Mouse (Mus musculus): ENCODE data around the gene Cchcr1. TPM values are rescaled to one million over a fixed set of nuclear protein-coding genes. Genes with fewer than 3 reads are reported as not detected.

Cchcr1 gene
- polyA plus RNA-seq, 1 experiment: 19.3 TPM

- DNase-seq: no peak
- 95% methylated on average over 2 of the region's 2 CpGs for WGBS
Observed at GRCm38 (mm10) chr17:35488041-35488440, 28.9 kb upstream of the Cchcr1 start.

GRCm38 (mm10) chr17:35490320-35490719 lies 26.6 kb upstream of the Cchcr1 start:
- DNase-seq: no peak
- TF ChIP-seq POLR2A (IDR thresholded peaks at IDR 0.05; ENCODE audit: control insufficient read depth, extremely low read depth, insufficient read depth, low read length, poor library complexity) (no peak), CTCF (IDR thresholded peaks at IDR 0.05; ENCODE audit: borderline replicate concordance, control insufficient read depth, extremely low read depth, insufficient read depth, low read length, poor library complexity) (no peak)
- H3K36me3 ChIP-seq (ENCODE audit: control insufficient read depth, insufficient read depth, low read length): no peaks in the 10 kb centered on the region
- no peaks in the 10 kb centered on the region; the same call in 1 of the 2 replicates for H3K27me3 ChIP-seq (ENCODE audit: control insufficient read depth, insufficient read depth, low read length)
- H3K4me3 ChIP-seq (ENCODE audit: control insufficient read depth, insufficient read depth, low read length): no peak overlapping the region
- no peaks in the 10 kb centered on the region for H3K4me1 ChIP-seq (replicated peaks; ENCODE audit: control insufficient read depth, insufficient read depth, low read length)
- no peak overlapping the region for H3K27ac ChIP-seq (ENCODE audit: control insufficient read depth, insufficient read depth, low read length)
- WGBS: 68% methylated on average over 5 of the region's 5 CpGs

More at GRCm38 (mm10) chr17:35488041-35488440, 28.9 kb upstream of the Cchcr1 start:
- no peaks in the 10 kb centered on the region for H3K4me1 ChIP-seq (replicated peaks; ENCODE audit: control insufficient read depth, insufficient read depth, low read length)
- H3K36me3 ChIP-seq (ENCODE audit: control insufficient read depth, insufficient read depth, low read length): no peaks in the 10 kb centered on the region
- no peak overlapping the region for H3K4me3 ChIP-seq (ENCODE audit: control insufficient read depth, insufficient read depth, low read length)
- TF ChIP-seq POLR2A (IDR thresholded peaks at IDR 0.05; ENCODE audit: control insufficient read depth, extremely low read depth, insufficient read depth, low read length, poor library complexity) (no peak), CTCF (IDR thresholded peaks at IDR 0.05; ENCODE audit: borderline replicate concordance, control insufficient read depth, extremely low read depth, insufficient read depth, low read length, poor library complexity) (no peak)
- H3K27ac ChIP-seq (ENCODE audit: control insufficient read depth, insufficient read depth, low read length): no peak overlapping the region
- H3K27me3 ChIP-seq (ENCODE audit: control insufficient read depth, insufficient read depth, low read length): no peaks in the 10 kb centered on the region; the same call in 1 of the 2 replicates

- no peak for DNase-seq
- Histone ChIP-seq H3K27ac (ENCODE audit: control insufficient read depth, insufficient read depth, low read length) (no peak overlapping the region), H3K36me3 (ENCODE audit: control insufficient read depth, insufficient read depth, low read length) (no peaks in the 10 kb centered on the region), H3K4me1 (replicated peaks; ENCODE audit: control insufficient read depth, insufficient read depth, low read length) (no peaks in the 10 kb centered on the region), H3K4me3 (ENCODE audit: control insufficient read depth, insufficient read depth, low read length) (no peak overlapping the region), H3K27me3 (ENCODE audit: control insufficient read depth, insufficient read depth, low read length) (no peaks in the 10 kb centered on the region; the same call in 1 of the 2 replicates)
- TF ChIP-seq POLR2A (IDR thresholded peaks at IDR 0.05; ENCODE audit: control insufficient read depth, extremely low read depth, insufficient read depth, low read length, poor library complexity) (no peak), CTCF (IDR thresholded peaks at IDR 0.05; ENCODE audit: borderline replicate concordance, control insufficient read depth, extremely low read depth, insufficient read depth, low read length, poor library complexity) (no peak)
- WGBS: 94% methylated on average over 7 of the region's 7 CpGs
Observed at GRCm38 (mm10) chr17:35497124-35497523, 19.8 kb upstream of the Cchcr1 start.

- no peak for DNase-seq
- Histone ChIP-seq H3K36me3 (ENCODE audit: control insufficient read depth, insufficient read depth, low read length) (no peaks in the 10 kb centered on the region), H3K4me1 (replicated peaks; ENCODE audit: control insufficient read depth, insufficient read depth, low read length) (no peaks in the 10 kb centered on the region), H3K27me3 (ENCODE audit: control insufficient read depth, insufficient read depth, low read length) (peaks cover 4% of the 10 kb centered on the region), H3K4me3 (ENCODE audit: control insufficient read depth, insufficient read depth, low read length) (no peak overlapping the region), H3K27ac (ENCODE audit: control insufficient read depth, insufficient read depth, low read length) (no peak overlapping the region)
- WGBS: 24% methylated on average over 6 of the region's 6 CpGs
- no peak for TF ChIP-seq CTCF (IDR thresholded peaks at IDR 0.05; ENCODE audit: borderline replicate concordance, control insufficient read depth, extremely low read depth, insufficient read depth, low read length, poor library complexity)
- no peak for TF ChIP-seq POLR2A (IDR thresholded peaks at IDR 0.05; ENCODE audit: control insufficient read depth, extremely low read depth, insufficient read depth, low read length, poor library complexity)
Observed at GRCm38 (mm10) chr17:35502226-35502625, 14.7 kb upstream of the Cchcr1 start.

GRCm38 (mm10) chr17:35502762-35503161 lies 14.1 kb upstream of the Cchcr1 start:
- Histone ChIP-seq H3K27ac (ENCODE audit: control insufficient read depth, insufficient read depth, low read length) (no peak overlapping the region), H3K27me3 (ENCODE audit: control insufficient read depth, insufficient read depth, low read length) (peaks cover 4% of the 10 kb centered on the region), H3K4me3 (ENCODE audit: control insufficient read depth, insufficient read depth, low read length) (no peak overlapping the region), H3K36me3 (ENCODE audit: control insufficient read depth, insufficient read depth, low read length) (no peaks in the 10 kb centered on the region), H3K4me1 (replicated peaks; ENCODE audit: control insufficient read depth, insufficient read depth, low read length) (0 out of 2 replicates have a peak, but pooled peaks cover 3% of the 10 kb centered on the region)
- TF ChIP-seq POLR2A (IDR thresholded peaks at IDR 0.05; ENCODE audit: control insufficient read depth, extremely low read depth, insufficient read depth, low read length, poor library complexity): no peak
- TF ChIP-seq CTCF (IDR thresholded peaks at IDR 0.05; ENCODE audit: borderline replicate concordance, control insufficient read depth, extremely low read depth, insufficient read depth, low read length, poor library complexity): no peak
- 74% methylated on average over 5 of the region's 5 CpGs for WGBS
- DNase-seq: no peak

GRCm38 (mm10) chr17:35503849-35504248 lies 13.1 kb upstream of the Cchcr1 start:
- H3K27ac ChIP-seq (ENCODE audit: control insufficient read depth, insufficient read depth, low read length): no peak overlapping the region
- H3K4me1 ChIP-seq (replicated peaks; ENCODE audit: control insufficient read depth, insufficient read depth, low read length): 0 out of 2 replicates have a peak, but pooled peaks cover 3% of the 10 kb centered on the region
- no peak overlapping the region for H3K4me3 ChIP-seq (ENCODE audit: control insufficient read depth, insufficient read depth, low read length)
- TF ChIP-seq POLR2A (IDR thresholded peaks at IDR 0.05; ENCODE audit: control insufficient read depth, extremely low read depth, insufficient read depth, low read length, poor library complexity): no peak
- no peak for TF ChIP-seq CTCF (IDR thresholded peaks at IDR 0.05; ENCODE audit: borderline replicate concordance, control insufficient read depth, extremely low read depth, insufficient read depth, low read length, poor library complexity)
- no peaks in the 10 kb centered on the region for H3K36me3 ChIP-seq (ENCODE audit: control insufficient read depth, insufficient read depth, low read length)
- WGBS: 49% methylated on average over 5 of the region's 5 CpGs
- H3K27me3 ChIP-seq (ENCODE audit: control insufficient read depth, insufficient read depth, low read length): peaks cover 4% of the 10 kb centered on the region
- DNase-seq: no peak

Measured in thymus, adult 2 months (tissue).